Mouse (Mus musculus) stomach, postnatal 0 days (tissue): ENCODE measurements at regions not wholly inside any gene's neighbourhood (a gene's known extent, or its start where the extent isn't known, plus 50 kb on each side); places are given as distances from the start of the nearest gene placed in this dataset.

ENCODE experiments used
- CTCF ChIP-seq: IDR thresholded peaks from 2 replicates; pipeline ENCODE4 v1.5.1; 2016; ENCODE audit warnings: antibody characterized with exemption, low read depth, mild to moderate bottlenecking, moderate library complexity
- EP300 ChIP-seq: optimal IDR thresholded peaks from 2 replicates; pipeline ENCODE3; 2016; ENCODE audit warnings: antibody characterized with exemption

DNA sequence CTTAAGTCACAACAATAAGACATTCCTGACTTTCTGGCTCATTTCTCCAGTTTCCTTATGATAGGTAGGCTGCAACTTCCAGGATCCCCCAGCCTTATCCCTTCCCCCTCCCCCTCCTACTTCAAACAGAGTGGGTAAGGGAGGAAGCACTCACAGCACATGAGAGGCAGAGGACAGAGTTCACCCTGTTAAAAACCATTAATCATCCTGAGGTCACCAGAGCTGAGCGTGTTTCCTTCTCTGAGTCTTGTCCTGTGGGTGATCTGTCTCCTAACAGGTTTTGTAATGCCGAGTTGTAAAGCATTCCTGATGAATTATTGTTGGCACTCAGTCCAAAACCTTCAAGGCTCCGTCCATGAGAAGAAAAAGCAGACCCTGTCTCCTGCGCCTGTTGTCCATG is 161.0 kb downstream of the Rab28 start:
- TF ChIP-seq CTCF (no peak), EP300 (no peak)
